Mouse (Mus musculus): ENCODE data around the gene Klc1.

DNA sequence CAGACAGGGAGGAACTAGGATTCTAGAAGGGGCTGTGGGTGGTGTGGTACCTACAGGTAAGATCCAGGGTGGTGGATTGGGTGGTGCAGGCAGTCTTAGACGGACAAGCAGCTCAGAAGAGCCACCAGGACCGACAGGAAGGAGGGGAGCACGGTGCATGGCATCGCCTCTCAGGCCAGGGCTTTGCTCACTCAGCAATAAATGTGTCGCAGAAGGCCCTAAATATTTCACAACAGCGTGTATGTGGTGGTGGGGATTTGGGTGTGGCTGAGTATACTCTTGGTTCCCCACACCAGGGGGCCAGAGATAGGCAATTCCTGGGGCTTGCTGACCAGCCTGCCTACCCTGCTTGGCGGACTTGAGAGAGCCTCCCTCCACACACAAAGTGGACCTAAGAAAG is 62.1 kb downstream of the Klc1 start:
- TF ChIP-seq CTCF (IDR thresholded peaks at IDR 0.05; ENCODE audit: borderline replicate concordance, control insufficient read depth, extremely low read depth, insufficient read depth, low read length, poor library complexity) (no peak), POLR2A (IDR thresholded peaks at IDR 0.05; ENCODE audit: control insufficient read depth, extremely low read depth, insufficient read depth, low read length, poor library complexity) (no peak)
